Mouse (Mus musculus) stomach, embryonic 14.5 days (tissue): Measurements from ENCODE around the gene Gm28051. TPM values are rescaled to one million over a fixed set of nuclear protein-coding genes. Genes with fewer than 3 reads are reported as not detected.
A peak's percentile ranks its signal among the peaks of the same experiment; 100 is the strongest.

ENCODE experiments used
- ATAC-seq: fragments of 200-750 bp; cut with Nextera tagmentation; 2 replicates; pipeline ENCODE4 v1.8.0; 2017; ENCODE audit warnings: low read depth, moderate TSS enrichment; ENCODE audit not compliant: insufficient number of reproducible peaks, insufficient read depth, low FRiP score
- H3K27ac ChIP-seq: fragments of 300-500 bp; sonication (generic); 2 replicates; pipeline ENCODE4 v1.5.1; 2014; ENCODE audit warnings: mild to moderate bottlenecking, low read length, moderate library complexity, mixed read lengths
- H3K27me3 ChIP-seq: fragments of 300-500 bp; sonication (generic); 2 replicates; pipeline ENCODE4 v1.6.1; 2014; ENCODE audit warnings: low read length, control low read depth, mixed read lengths; ENCODE audit not compliant: control insufficient read depth, insufficient read depth
- H3K36me3 ChIP-seq: fragments of 300-500 bp; sonication (generic); 2 replicates; pipeline ENCODE4 v1.6.1; 2014; ENCODE audit warnings: mild to moderate bottlenecking, control low read depth, low read length, moderate library complexity, mixed read lengths; ENCODE audit not compliant: control insufficient read depth, insufficient read depth
- H3K4me1 ChIP-seq: fragments of 300-500 bp; sonication (generic); 2 replicates; pipeline ENCODE4 v1.6.1; 2014; ENCODE audit warnings: low read length, control low read depth, mixed read lengths; ENCODE audit not compliant: control insufficient read depth, insufficient read depth
- H3K4me2 ChIP-seq: fragments of 300-500 bp; sonication (generic); replicated peaks from 2 replicates; pipeline ENCODE4 v1.6.1; 2014; ENCODE audit warnings: low read depth, low read length, control low read depth
- H3K4me3 ChIP-seq: fragments of 300-500 bp; sonication (generic); 2 replicates; pipeline ENCODE4 v1.5.1; 2014; ENCODE audit warnings: low read depth, low read length, control low read depth
- H3K9ac ChIP-seq: fragments of 300-500 bp; sonication (generic); replicated peaks from 2 replicates; pipeline ENCODE4 v1.6.1; 2014; ENCODE audit warnings: low read depth, mild to moderate bottlenecking, control low read depth, low read length, moderate library complexity, mixed read lengths
- H3K9me3 ChIP-seq: fragments of 300-500 bp; sonication (generic); 2 replicates; pipeline ENCODE4 v1.6.1; 2016; ENCODE audit warnings: low read depth, low read length, control low read depth; ENCODE audit not compliant: control insufficient read depth
- WGBS: fragments of 180-500 bp; shearing (Covaris S2); extraction: QIAGEN DNeasy Blood & Tissue Kit; methylation state at CpG from one replicate; pipeline ENCODE4 v1.1.7; 2014; 5-methylcytosine and 5-hydroxymethylcytosine counted together
- polyA plus RNA-seq: library from polyadenylated mRNA; unstranded; fragments of >200 nt; fragmentation: Nextera tagmentation; extraction: Ambion mirVana; gene quantifications from 2 replicates; pipeline ENCODE4 v1.2.1, GENCODE M21; 2014

Gene Gm28051
- polyA plus RNA-seq, 1 experiment from 2014 or later: not detected

GRCm38 (mm10) chr12:102733381-102733780 lies 24.2 kb downstream of the Gm28051 start:
- no peak for ATAC-seq
- Histone ChIP-seq H3K27me3 (no peaks in the 10 kb centered on the region), H3K9me3 (no peaks in the 10 kb centered on the region), H3K36me3 (no peaks in the 10 kb centered on the region), H3K4me3 (no peak overlapping the region), H3K27ac (no peak overlapping the region), H3K4me1 (peaks cover 12% of the 10 kb centered on the region; the same call in 1 of the 2 replicates), H3K9ac (no peak overlapping the region), H3K4me2 (no peak overlapping the region)
- WGBS: 16% methylated on average over 5 of the region's 5 CpGs

- Histone ChIP-seq H3K36me3 (no peaks in the 10 kb centered on the region), H3K4me2 (peak overlapping the region; percentile 34), H3K27ac (peak overlapping the region; percentile 79; the same call in 1 of the 2 replicates), H3K9ac (no peak overlapping the region), H3K27me3 (no peaks in the 10 kb centered on the region), H3K9me3 (no peaks in the 10 kb centered on the region), H3K4me1 (peaks cover 12% of the 10 kb centered on the region; the same call in 1 of the 2 replicates), H3K4me3 (no peak overlapping the region)
- 24% methylated on average over 16 of the region's 16 CpGs for WGBS
- ATAC-seq: 0 out of 2 replicates have a peak, but pooled peaks have one; percentile 7
Observed at GRCm38 (mm10) chr12:102730798-102731619, 26.6 kb downstream of the Gm28051 start.

- no peaks in the 10 kb centered on the region for H3K9me3 ChIP-seq
- no peak overlapping the region for H3K9ac ChIP-seq
- no peak overlapping the region for H3K4me3 ChIP-seq
- H3K4me1 ChIP-seq: peaks cover 12% of the 10 kb centered on the region; the same call in 1 of the 2 replicates
- H3K27me3 ChIP-seq: no peaks in the 10 kb centered on the region
- WGBS: 27% methylated on average over 26 of the region's 26 CpGs
- H3K4me2 ChIP-seq: peak overlapping the region; percentile 34
- H3K36me3 ChIP-seq: no peaks in the 10 kb centered on the region
- H3K27ac ChIP-seq: peak overlapping the region; percentile 80
- ATAC-seq: peak; percentile 96
Observed at GRCm38 (mm10) chr12:102729855-102730797, 27.4 kb downstream of the Gm28051 start.

GRCm38 (mm10) chr12:102725761-102726175 lies 31.8 kb downstream of the Gm28051 start:
- Histone ChIP-seq H3K4me3 (no peak overlapping the region), H3K36me3 (no peaks in the 10 kb centered on the region), H3K9me3 (no peaks in the 10 kb centered on the region), H3K27ac (no peak overlapping the region), H3K9ac (no peak overlapping the region), H3K4me1 (peaks cover 6% of the 10 kb centered on the region; the same call in 1 of the 2 replicates), H3K27me3 (no peaks in the 10 kb centered on the region), H3K4me2 (no peak overlapping the region)
- no peak for ATAC-seq
- WGBS: 66% methylated on average over 7 of the region's 7 CpGs

- no peak overlapping the region for H3K4me2 ChIP-seq
- H3K27ac ChIP-seq: no peak overlapping the region
- no peak overlapping the region for H3K4me3 ChIP-seq
- no peak for ATAC-seq
- no peaks in the 10 kb centered on the region for H3K27me3 ChIP-seq
- WGBS: 94% methylated on average over 6 of the region's 6 CpGs
- no peaks in the 10 kb centered on the region for H3K36me3 ChIP-seq
- H3K9me3 ChIP-seq: no peaks in the 10 kb centered on the region
- H3K4me1 ChIP-seq: peaks cover 4% of the 10 kb centered on the region; the same call in 1 of the 2 replicates
- H3K9ac ChIP-seq: no peak overlapping the region
Observed at GRCm38 (mm10) chr12:102725146-102725545, 32.4 kb downstream of the Gm28051 start.

GRCm38 (mm10) chr12:102723861-102724260 lies 33.7 kb downstream of the Gm28051 start:
- Histone ChIP-seq H3K27ac (no peak overlapping the region), H3K9ac (no peak overlapping the region), H3K9me3 (no peaks in the 10 kb centered on the region), H3K4me2 (no peak overlapping the region), H3K4me3 (no peak overlapping the region), H3K27me3 (no peaks in the 10 kb centered on the region), H3K4me1 (no peaks in the 10 kb centered on the region), H3K36me3 (no peaks in the 10 kb centered on the region)
- ATAC-seq: no peak
- 66% methylated on average over 6 of the region's 6 CpGs for WGBS

- ATAC-seq: no peak
- WGBS: 60% methylated on average over 8 of the region's 8 CpGs
- no peaks in the 10 kb centered on the region for H3K36me3 ChIP-seq
- H3K27ac ChIP-seq: no peak overlapping the region
- H3K9ac ChIP-seq: no peak overlapping the region
- no peaks in the 10 kb centered on the region for H3K4me1 ChIP-seq
- H3K4me2 ChIP-seq: no peak overlapping the region
- no peak overlapping the region for H3K4me3 ChIP-seq
- no peaks in the 10 kb centered on the region for H3K27me3 ChIP-seq
- H3K9me3 ChIP-seq: no peaks in the 10 kb centered on the region
Observed at GRCm38 (mm10) chr12:102722966-102723365, 34.6 kb downstream of the Gm28051 start.

GRCm38 (mm10) chr12:102722451-102722850 lies 35.1 kb downstream of the Gm28051 start:
- H3K4me3 ChIP-seq: no peak overlapping the region
- no peaks in the 10 kb centered on the region for H3K36me3 ChIP-seq
- H3K27me3 ChIP-seq: no peaks in the 10 kb centered on the region
- no peak overlapping the region for H3K27ac ChIP-seq
- WGBS: 52% methylated on average over 11 of the region's 11 CpGs
- no peak overlapping the region for H3K9ac ChIP-seq
- no peaks in the 10 kb centered on the region for H3K4me1 ChIP-seq
- peak; percentile 38; the same call in 1 of the 2 replicates for ATAC-seq
- H3K4me2 ChIP-seq: no peak overlapping the region
- H3K9me3 ChIP-seq: no peaks in the 10 kb centered on the region
